Mouse (Mus musculus): ENCODE results near the gene Kansl2. TPM values are rescaled to one million over a fixed set of nuclear protein-coding genes. Genes with fewer than 3 reads are reported as not detected.
A peak's percentile ranks its signal among the peaks of the same experiment; 100 is the strongest.

Gene Kansl2
- polyA plus RNA-seq, 1 experiment: 33.1 TPM

DNA sequence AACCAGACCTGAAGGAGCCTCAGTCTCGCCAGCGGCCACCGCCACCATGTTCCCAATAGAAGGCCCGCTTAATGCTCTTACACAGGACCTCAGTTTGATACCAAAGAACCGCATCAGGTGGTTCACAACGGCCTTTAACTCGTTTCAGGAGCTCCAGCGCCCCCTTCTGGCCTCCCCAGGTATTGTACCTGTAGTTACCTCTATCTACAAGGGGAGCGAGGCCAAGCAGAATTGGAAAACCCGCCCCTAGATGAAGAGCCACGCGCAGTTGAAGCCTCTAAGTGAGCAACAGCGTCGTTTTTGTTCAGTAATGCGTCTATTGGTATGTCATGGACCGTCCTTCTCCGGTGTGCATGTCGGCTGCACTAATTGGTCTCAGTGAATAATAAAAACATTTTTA lies 29.6 kb downstream of the Kansl2 start:
- 13% methylated on average over 18 of the region's 18 CpGs for WGBS
- Histone ChIP-seq H3K4me1 (ENCODE audit: control insufficient read depth, insufficient read depth, low read length) (no peaks in the 10 kb centered on the region), H3K36me3 (ENCODE audit: control insufficient read depth, insufficient read depth, low read length) (no peaks in the 10 kb centered on the region), H3K27me3 (replicated peaks; ENCODE audit: control insufficient read depth, insufficient read depth, low read length) (no peaks in the 10 kb centered on the region), H3K4me3 (ENCODE audit: insufficient read depth, low read depth, low read length) (no peak overlapping the region), H3K27ac (ENCODE audit: insufficient read depth, low read depth, low read length) (no peak overlapping the region)
- DNase-seq: peak; percentile 56
- no peak for TF ChIP-seq POLR2A (IDR thresholded peaks at IDR 0.05; ENCODE audit: low read depth, low read length)
- TF ChIP-seq CTCF (conservative IDR thresholded peaks at IDR 0.05; ENCODE audit: insufficient read depth, insufficient read length, low read depth, low read length): peak; percentile 64

DNA sequence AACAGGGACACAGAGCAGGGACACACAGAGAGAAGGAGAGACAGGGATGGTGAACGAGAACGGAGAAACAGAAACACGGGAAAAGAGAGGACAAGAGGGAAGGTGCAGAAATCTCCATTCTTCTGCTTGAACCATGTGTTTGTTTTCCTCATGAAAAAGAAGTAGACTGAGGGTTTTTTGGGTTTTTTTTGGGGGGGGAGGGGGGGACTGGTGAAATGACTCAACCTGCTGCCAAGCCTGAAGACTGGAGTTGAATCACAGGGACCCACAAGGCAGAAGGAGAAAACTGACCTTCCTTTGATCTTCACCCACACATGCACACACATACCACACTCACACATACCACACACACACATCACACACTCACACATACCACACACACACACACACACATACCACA lies 30.7 kb downstream of the Kansl2 start:
- no peak for DNase-seq
- Histone ChIP-seq H3K4me3 (ENCODE audit: insufficient read depth, low read depth, low read length) (no peak overlapping the region), H3K27me3 (replicated peaks; ENCODE audit: control insufficient read depth, insufficient read depth, low read length) (no peaks in the 10 kb centered on the region), H3K27ac (ENCODE audit: insufficient read depth, low read depth, low read length) (no peak overlapping the region), H3K4me1 (ENCODE audit: control insufficient read depth, insufficient read depth, low read length) (no peaks in the 10 kb centered on the region), H3K36me3 (ENCODE audit: control insufficient read depth, insufficient read depth, low read length) (no peaks in the 10 kb centered on the region)
- 88% methylated on average over 3 of the region's 3 CpGs for WGBS
- TF ChIP-seq CTCF (conservative IDR thresholded peaks at IDR 0.05; ENCODE audit: insufficient read depth, insufficient read length, low read depth, low read length): no peak
- TF ChIP-seq POLR2A (IDR thresholded peaks at IDR 0.05; ENCODE audit: low read depth, low read length): no peak

DNA sequence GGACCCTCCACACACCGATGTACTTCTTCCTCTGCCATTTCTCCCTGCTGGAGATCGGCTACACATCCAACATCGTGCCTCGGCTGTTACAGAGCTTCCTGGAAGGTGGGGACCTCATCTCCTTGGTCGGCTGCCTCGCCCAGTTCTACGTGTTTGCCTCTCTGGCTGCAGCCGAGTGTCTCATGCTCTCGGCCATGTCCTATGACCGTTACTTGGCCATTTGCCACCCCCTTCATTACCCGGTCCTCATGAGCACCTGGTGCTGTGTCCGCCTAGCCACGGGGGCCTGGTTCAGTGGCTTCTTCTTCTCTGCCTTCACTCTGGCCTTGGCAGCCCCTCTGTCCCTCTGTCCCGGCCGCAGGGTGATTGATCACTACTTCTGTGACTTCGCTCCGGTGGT lies 36.4 kb downstream of the Kansl2 start:
- DNase-seq: no peak
- H3K27ac ChIP-seq (ENCODE audit: insufficient read depth, low read depth, low read length): no peak overlapping the region
- no peaks in the 10 kb centered on the region for H3K4me1 ChIP-seq (ENCODE audit: control insufficient read depth, insufficient read depth, low read length)
- WGBS: 85% methylated on average over 17 of the region's 17 CpGs
- no peaks in the 10 kb centered on the region for H3K36me3 ChIP-seq (ENCODE audit: control insufficient read depth, insufficient read depth, low read length)
- no peaks in the 10 kb centered on the region for H3K27me3 ChIP-seq (replicated peaks; ENCODE audit: control insufficient read depth, insufficient read depth, low read length)
- no peak for TF ChIP-seq CTCF (conservative IDR thresholded peaks at IDR 0.05; ENCODE audit: insufficient read depth, insufficient read length, low read depth, low read length)
- no peak overlapping the region for H3K4me3 ChIP-seq (ENCODE audit: insufficient read depth, low read depth, low read length)

DNA sequence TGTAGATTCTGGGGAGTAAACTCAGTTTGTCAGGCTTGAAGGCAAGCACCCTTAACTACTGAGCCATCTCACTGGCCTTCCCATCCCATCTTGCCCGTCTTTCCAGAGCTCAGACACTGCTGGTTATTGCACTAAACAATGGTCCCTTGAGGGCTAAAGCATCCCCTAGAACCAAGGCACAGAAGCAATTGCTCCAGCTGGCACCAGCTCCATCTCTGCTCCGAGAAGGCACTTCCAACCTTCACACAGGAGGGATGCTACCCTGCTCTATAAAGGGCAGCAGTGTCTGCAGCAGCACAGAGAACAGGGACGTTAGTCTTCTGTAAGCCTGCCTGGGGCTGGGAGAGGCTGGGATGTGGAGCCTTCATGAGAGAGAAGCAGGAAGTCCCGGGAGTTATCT lies 42.0 kb downstream of the Kansl2 start, which contains the start of gene Olfr279:
Gene Olfr279 (plus strand): TSS at position 301 of the 400 bp plus-strand sequence.
- Histone ChIP-seq H3K4me1 (ENCODE audit: control insufficient read depth, insufficient read depth, low read length) (no peaks in the 10 kb centered on the region), H3K27ac (ENCODE audit: insufficient read depth, low read depth, low read length) (no peak within 1 kb of the TSS), H3K36me3 (ENCODE audit: control insufficient read depth, insufficient read depth, low read length) (no peaks in the 10 kb centered on the region), H3K4me3 (ENCODE audit: insufficient read depth, low read depth, low read length) (no peak within 1 kb of the TSS), H3K27me3 (replicated peaks; ENCODE audit: control insufficient read depth, insufficient read depth, low read length) (no peaks in the 10 kb centered on the region)
- TF ChIP-seq CTCF (conservative IDR thresholded peaks at IDR 0.05; ENCODE audit: insufficient read depth, insufficient read length, low read depth, low read length) (no peak), POLR2A (IDR thresholded peaks at IDR 0.05; ENCODE audit: low read depth, low read length) (no peak)
- WGBS: 58% methylated on average over 4 of the region's 4 CpGs
- no peak for DNase-seq

DNA sequence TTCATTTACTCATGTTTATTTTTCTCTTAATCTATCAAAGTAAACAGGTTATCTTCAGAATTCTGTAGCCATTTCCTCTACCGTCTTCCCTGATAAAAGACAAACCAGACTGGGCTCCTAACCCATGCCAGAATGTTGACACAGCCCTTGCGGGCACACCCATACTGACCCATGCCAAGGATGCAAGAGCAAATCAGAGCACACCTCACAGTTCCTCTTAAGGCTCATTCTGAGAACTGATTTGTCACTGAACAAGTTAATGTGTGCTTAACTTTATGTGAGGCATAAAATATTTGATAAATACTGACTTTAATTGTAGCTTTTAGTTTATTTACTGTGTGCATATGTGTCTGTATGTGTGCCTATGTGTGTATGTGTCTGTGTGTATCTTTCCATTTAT lies 42.7 kb downstream of the Kansl2 start:
- WGBS: 63% methylated on average over 2 of the region's 2 CpGs
- no peak for TF ChIP-seq CTCF (conservative IDR thresholded peaks at IDR 0.05; ENCODE audit: insufficient read depth, insufficient read length, low read depth, low read length)
- Histone ChIP-seq H3K27me3 (replicated peaks; ENCODE audit: control insufficient read depth, insufficient read depth, low read length) (no peaks in the 10 kb centered on the region), H3K4me3 (ENCODE audit: insufficient read depth, low read depth, low read length) (no peak overlapping the region), H3K4me1 (ENCODE audit: control insufficient read depth, insufficient read depth, low read length) (no peaks in the 10 kb centered on the region), H3K36me3 (ENCODE audit: control insufficient read depth, insufficient read depth, low read length) (no peaks in the 10 kb centered on the region), H3K27ac (ENCODE audit: insufficient read depth, low read depth, low read length) (no peak overlapping the region)
- DNase-seq: no peak

DNA sequence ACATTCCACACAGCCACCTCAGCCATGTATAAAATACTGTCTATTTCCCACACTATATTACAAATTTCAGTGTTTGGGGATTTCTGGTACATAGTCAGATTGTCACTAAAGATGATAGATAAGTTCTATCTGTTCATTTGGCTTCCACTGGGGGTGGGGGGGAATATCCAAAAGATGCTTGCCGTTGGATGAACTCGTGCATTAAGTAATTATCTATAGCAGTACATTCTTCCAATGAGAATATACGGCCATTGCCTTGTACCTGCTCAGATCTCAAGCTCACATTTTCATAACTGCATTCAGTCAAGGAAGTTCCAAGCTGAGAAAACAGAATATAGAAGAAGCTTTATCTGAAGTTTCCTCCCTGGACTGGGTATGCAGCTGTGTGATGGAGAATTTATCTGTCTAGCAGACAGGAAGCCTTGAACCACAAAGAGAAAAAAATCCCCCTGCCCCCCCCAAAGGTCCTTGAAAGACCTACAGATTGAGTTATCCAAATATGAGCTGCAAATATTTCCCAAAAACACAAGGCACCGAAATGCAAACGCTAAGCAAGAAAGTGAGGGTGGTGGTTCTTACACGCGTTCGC lies 47.5 kb downstream of the Kansl2 start:
- no peak for DNase-seq
- no peaks in the 10 kb centered on the region for H3K36me3 ChIP-seq (ENCODE audit: control insufficient read depth, insufficient read depth, low read length)
- H3K27ac ChIP-seq (ENCODE audit: insufficient read depth, low read depth, low read length): no peak overlapping the region
- no peaks in the 10 kb centered on the region for H3K4me1 ChIP-seq (ENCODE audit: control insufficient read depth, insufficient read depth, low read length)
- no peak for TF ChIP-seq CTCF (conservative IDR thresholded peaks at IDR 0.05; ENCODE audit: insufficient read depth, insufficient read length, low read depth, low read length)
- TF ChIP-seq POLR2A (IDR thresholded peaks at IDR 0.05; ENCODE audit: low read depth, low read length): no peak
- H3K27me3 ChIP-seq (replicated peaks; ENCODE audit: control insufficient read depth, insufficient read depth, low read length): no peaks in the 10 kb centered on the region
- H3K4me3 ChIP-seq (ENCODE audit: insufficient read depth, low read depth, low read length): no peak overlapping the region
- WGBS: 91% methylated on average over 8 of the region's 8 CpGs

DNA sequence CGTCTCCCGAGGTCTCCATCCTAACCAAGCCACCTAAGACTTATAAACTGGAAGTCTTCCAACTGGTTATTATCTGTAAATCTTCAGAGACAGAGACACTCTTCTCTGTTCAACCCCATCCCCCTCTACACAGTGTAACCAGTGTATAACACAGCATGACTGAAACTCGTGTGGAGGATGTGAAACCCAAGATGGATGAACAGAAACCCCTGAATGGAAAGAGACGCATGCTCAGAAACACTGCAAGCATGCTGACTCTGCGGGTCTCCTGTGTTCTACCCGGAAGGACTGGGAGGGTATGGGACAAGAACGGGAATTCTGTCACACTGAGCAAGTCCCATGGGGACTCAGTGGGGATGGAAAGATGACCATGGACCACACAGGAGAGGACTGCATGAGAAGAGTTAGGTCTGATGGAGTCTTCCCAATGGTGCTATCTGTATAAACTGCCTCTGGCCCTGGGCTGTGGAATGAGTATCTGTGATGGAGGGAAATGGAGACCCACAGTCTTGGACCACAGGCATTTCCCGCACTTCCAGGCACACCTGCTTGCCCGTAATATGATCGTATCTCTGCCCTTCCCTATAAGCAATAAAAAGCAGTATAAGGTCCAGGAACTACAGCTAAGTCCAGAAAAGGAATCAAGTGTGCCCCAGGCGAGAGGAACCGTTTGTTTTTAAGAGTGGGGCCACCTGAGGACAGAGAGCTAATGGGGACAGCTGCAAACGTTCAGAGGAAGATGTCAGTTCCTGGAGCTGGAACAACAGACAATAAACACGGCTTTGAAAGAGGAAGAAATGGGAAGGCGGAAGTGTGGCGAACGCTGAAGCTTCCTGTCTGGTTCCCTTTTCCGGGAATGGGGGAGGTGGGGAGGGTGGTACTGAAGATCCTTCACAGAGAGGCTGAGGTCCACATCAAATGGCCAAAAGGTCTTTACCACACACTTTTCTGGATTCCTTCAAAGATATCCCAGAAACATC lies 49.9 kb downstream of the Kansl2 start:
- Histone ChIP-seq H3K27me3 (replicated peaks; ENCODE audit: control insufficient read depth, insufficient read depth, low read length) (no peaks in the 10 kb centered on the region), H3K4me3 (ENCODE audit: insufficient read depth, low read depth, low read length) (no peak overlapping the region), H3K27ac (ENCODE audit: insufficient read depth, low read depth, low read length) (peak overlapping the region; percentile 45; the same call in 1 of the 2 replicates), H3K4me1 (ENCODE audit: control insufficient read depth, insufficient read depth, low read length) (no peaks in the 10 kb centered on the region), H3K36me3 (ENCODE audit: control insufficient read depth, insufficient read depth, low read length) (no peaks in the 10 kb centered on the region)
- WGBS: 37% methylated on average over 18 of the region's 18 CpGs
- peak; percentile 46 for DNase-seq
- TF ChIP-seq POLR2A (IDR thresholded peaks at IDR 0.05; ENCODE audit: low read depth, low read length) (no peak), CTCF (conservative IDR thresholded peaks at IDR 0.05; ENCODE audit: insufficient read depth, insufficient read length, low read depth, low read length) (no peak)

Data from kidney, adult 2 months (tissue).